Mouse (Mus musculus) MEL (cell line): ENCODE measurements around the gene Tbc1d9. TPM values are rescaled to one million over a fixed set of nuclear protein-coding genes. Genes with fewer than 3 reads are reported as not detected.

ENCODE experiments used
- DNase-seq: peaks from one replicate; pipeline ENCODE4 v3.0.0; 2011; ENCODE audit warnings: low read depth, low spot score
- H3K27ac ChIP-seq: 2 replicates; pipeline ENCODE4 v1.5.1; 2012; ENCODE audit warnings: low read depth, mild to moderate bottlenecking, control low read depth, low read length, moderate library complexity; ENCODE audit not compliant: control insufficient read depth
- H3K27me3 ChIP-seq, 2 experiments: fragments of 150-350 bp in 1 of 2; sonication (generic) in 1 of 2; 2 replicates each; pipeline ENCODE4 v1.6.1; 2012; ENCODE audit warnings: low read length in 2 of 2, mild to moderate bottlenecking in 2 of 2, improper control_type of control experiment in 1 of 2, moderate library complexity in 1 of 2; ENCODE audit not compliant: insufficient read depth in 2 of 2, control insufficient read depth in 1 of 2
- H3K36me3 ChIP-seq, 2 experiments: 2 replicates each; pipeline ENCODE4 v1.6.1; 2012 to 2014; ENCODE audit warnings: low read length in 2 of 2, improper control_type of control experiment in 1 of 2, inconsistent platforms in 1 of 2, mild to moderate bottlenecking in 1 of 2; ENCODE audit not compliant: insufficient read depth in 2 of 2, control insufficient read depth in 1 of 2
- H3K4me1 ChIP-seq, 2 experiments: fragments of 150-350 bp in 1 of 2; sonication (generic) in 1 of 2; 2 replicates each; pipeline ENCODE4 v1.6.1; 2012; ENCODE audit warnings: low read length in 2 of 2, improper control_type of control experiment in 1 of 2, mild to moderate bottlenecking in 1 of 2; ENCODE audit not compliant: insufficient read depth in 2 of 2, control insufficient read depth in 1 of 2
- H3K4me3 ChIP-seq, 2 experiments: fragments of 150-350 bp in 1 of 2; sonication (generic) in 1 of 2; 2 replicates each; pipeline ENCODE4 v1.5.1; 2012; ENCODE audit warnings: low read depth in 2 of 2, low read length in 2 of 2, mild to moderate bottlenecking in 2 of 2, moderate library complexity in 2 of 2, control low read depth in 1 of 2, improper control_type of control experiment in 1 of 2; ENCODE audit not compliant: control insufficient read depth in 1 of 2, insufficient read depth in 1 of 2
- H3K79me2 ChIP-seq: 2 replicates; pipeline ENCODE4 v1.6.1; 2012; ENCODE audit warnings: mild to moderate bottlenecking, low read length, moderate library complexity; ENCODE audit not compliant: control insufficient read depth, poor library complexity, insufficient read depth
- H3K9ac ChIP-seq: 2 replicates; pipeline ENCODE4 v1.6.1; 2012; ENCODE audit warnings: low read depth, mild to moderate bottlenecking, control low read depth, low read length, moderate library complexity; ENCODE audit not compliant: control insufficient read depth, poor library complexity, severe bottlenecking
- H3K9me3 ChIP-seq: fragments of 150-350 bp; sonication (generic); replicated peaks from 2 replicates; pipeline ENCODE4 v1.6.1; 2012; ENCODE audit warnings: mild to moderate bottlenecking, low read length, improper control_type of control experiment, moderate library complexity; ENCODE audit not compliant: insufficient read depth
- CTCF ChIP-seq, 3 experiments: IDR thresholded peaks in 2 of 3; conservative IDR thresholded peaks in 1 of 3; 2 replicates each; pipeline ENCODE4 v1.5.1; 2011 to 2012; ENCODE audit warnings: low read length in 3 of 3, low read depth in 2 of 3, mild to moderate bottlenecking in 2 of 3, improper control_type of control experiment in 1 of 3, inconsistent platforms in 1 of 3, mixed read lengths in 1 of 3, moderate library complexity in 1 of 3; ENCODE audit not compliant: control insufficient read depth in 1 of 3, insufficient read depth in 1 of 3, poor library complexity in 1 of 3, severe bottlenecking in 1 of 3
- E2F4 ChIP-seq: IDR thresholded peaks from 2 replicates; pipeline ENCODE4 v1.6.1; 2011; ENCODE audit warnings: low read depth, low read length, improper control_type of control experiment, borderline replicate concordance
- GABPA ChIP-seq: IDR thresholded peaks from 2 replicates; pipeline ENCODE4 v1.6.1; 2012; ENCODE audit warnings: low read depth, mild to moderate bottlenecking, inconsistent platforms, low read length, improper control_type of control experiment, moderate library complexity
- JUND ChIP-seq: IDR thresholded peaks from 2 replicates; pipeline ENCODE4 v1.6.1; 2011; ENCODE audit warnings: low read depth, mild to moderate bottlenecking, improper control_type of control experiment, low read length
- KAT2A ChIP-seq: conservative IDR thresholded peaks from 2 replicates; pipeline ENCODE4 v1.6.1; 2012; ENCODE audit warnings: low read depth, low read length, improper control_type of control experiment, inconsistent platforms
- MAX ChIP-seq: IDR thresholded peaks from 2 replicates; pipeline ENCODE4 v1.6.1; 2011; ENCODE audit warnings: low read length, improper control_type of control experiment
- MAZ ChIP-seq: IDR thresholded peaks from 2 replicates; pipeline ENCODE4 v1.6.1; 2012; ENCODE audit warnings: low read depth, mild to moderate bottlenecking, inconsistent platforms, low read length, improper control_type of control experiment
- MXI1 ChIP-seq: IDR thresholded peaks from 2 replicates; pipeline ENCODE4 v1.6.1; 2011; ENCODE audit warnings: mild to moderate bottlenecking, low read depth, low read length, improper control_type of control experiment
- NELFE ChIP-seq: IDR thresholded peaks from 2 replicates; pipeline ENCODE4 v1.6.1; 2011; ENCODE audit warnings: low read depth, low read length, improper control_type of control experiment
- NRF1 ChIP-seq: IDR thresholded peaks from 2 replicates; pipeline ENCODE4 v1.6.1; 2014; ENCODE audit warnings: low read depth, mild to moderate bottlenecking, inconsistent platforms, low read length, improper control_type of control experiment, moderate library complexity; ENCODE audit not compliant: poor library complexity, insufficient read depth, severe bottlenecking
- POLR2A ChIP-seq, 2 experiments: IDR thresholded peaks; 2 replicates each; pipeline ENCODE4 v1.6.1; 2011 to 2012; ENCODE audit warnings: low read length in 2 of 2, mild to moderate bottlenecking in 2 of 2, control low read depth in 1 of 2, improper control_type of control experiment in 1 of 2, low read depth in 1 of 2, moderate library complexity in 1 of 2; ENCODE audit not compliant: control insufficient read depth in 1 of 2, insufficient read depth in 1 of 2, poor library complexity in 1 of 2
- POLR2AphosphoS2 ChIP-seq: IDR thresholded peaks from 2 replicates; pipeline ENCODE4 v1.6.1; 2011; ENCODE audit warnings: low read length, improper control_type of control experiment
- POLR2AphosphoS5 ChIP-seq: IDR thresholded peaks from 2 replicates; pipeline ENCODE4 v1.6.1; 2012; ENCODE audit warnings: low read depth, borderline replicate concordance, mild to moderate bottlenecking, inconsistent platforms, low read length, moderate library complexity, mixed read lengths
- RCOR1 ChIP-seq: IDR thresholded peaks from 2 replicates; pipeline ENCODE4 v1.6.1; 2012; ENCODE audit warnings: low read depth, mild to moderate bottlenecking, inconsistent platforms, low read length, improper control_type of control experiment
- SIN3A ChIP-seq: IDR thresholded peaks from 2 replicates; pipeline ENCODE4 v1.6.1; 2012; ENCODE audit warnings: low read length, improper control_type of control experiment, inconsistent platforms
- SMC3 ChIP-seq: IDR thresholded peaks from 2 replicates; pipeline ENCODE4 v1.6.1; 2011; ENCODE audit warnings: low read depth, low read length, improper control_type of control experiment
- TAL1 ChIP-seq: IDR thresholded peaks from 2 replicates; pipeline ENCODE4 v1.6.1; 2012; ENCODE audit warnings: mild to moderate bottlenecking, inconsistent platforms, low read length, moderate library complexity, mixed read lengths
- TBP ChIP-seq: IDR thresholded peaks from 2 replicates; pipeline ENCODE4 v1.8.0; 2011; ENCODE audit warnings: low read depth, low read length, improper control_type of control experiment
- TCF12 ChIP-seq: IDR thresholded peaks from 2 replicates; pipeline ENCODE4 v1.6.1; 2014; ENCODE audit warnings: low read depth, mild to moderate bottlenecking, inconsistent platforms, low read length, improper control_type of control experiment, moderate library complexity
- UBTF ChIP-seq: IDR thresholded peaks from 2 replicates; pipeline ENCODE4 v1.6.1; 2012; ENCODE audit warnings: low read depth, mild to moderate bottlenecking, inconsistent platforms, low read length, improper control_type of control experiment, moderate library complexity, borderline replicate concordance; ENCODE audit not compliant: insufficient read depth
- USF1 ChIP-seq: IDR thresholded peaks from 2 replicates; pipeline ENCODE4 v1.6.1; 2014; ENCODE audit warnings: low read depth, mild to moderate bottlenecking, inconsistent platforms, low read length, improper control_type of control experiment, moderate library complexity
- ZKSCAN1 ChIP-seq: IDR thresholded peaks from 2 replicates; pipeline ENCODE4 v1.6.1; 2012; ENCODE audit warnings: low read depth, mild to moderate bottlenecking, inconsistent platforms, low read length, improper control_type of control experiment, moderate library complexity
- ZMIZ1 ChIP-seq: IDR thresholded peaks from 2 replicates; pipeline ENCODE4 v1.6.1; 2012; ENCODE audit warnings: low read depth, mild to moderate bottlenecking, inconsistent platforms, low read length, improper control_type of control experiment, moderate library complexity
- polyA plus RNA-seq, 2 experiments: library from polyadenylated mRNA; stranded (reverse) in 1 of 2; unstranded in 1 of 2; fragments of >175 nt in 1 of 2; fragments of >200 nt in 1 of 2; gene quantifications; 2 replicates each; pipeline versions ENCODE4 v1.2.1 to v1.2.4; 2012; ENCODE audit warnings: low replicate concordance in 2 of 2, low read depth in 1 of 2; ENCODE audit not compliant: insufficient read length in 2 of 2, insufficient read depth in 1 of 2, missing spikeins in 1 of 2
- total RNA-seq: library from RNA; depleted of rRNA; stranded (reverse); fragments of 300-350 nt; gene quantifications from 2 replicates; pipeline ENCODE4 v1.2.3, GENCODE M21; 2012

The Tbc1d9 gene
- total and polyA plus RNA-seq, 3 experiments = not detected

- Histone ChIP-seq H3K79me2 (no peaks in the 10 kb centered on the region), H3K4me1 (no peaks in the 10 kb centered on the region)
- no peak for TF ChIP-seq E2F4
- no peak for TF ChIP-seq POLR2AphosphoS2
- no peak for TF ChIP-seq TBP
- no peak for TF ChIP-seq MAZ
- no peak for TF ChIP-seq CTCF (IDR thresholded peaks at IDR 0.05 in 2 of 3, conservative IDR thresholded peaks at IDR 0.05 in 1 of 3; ENCODE audit: control insufficient read depth in 1 of 3, insufficient read depth in 1 of 3, low read depth in 2 of 3, low read length in 3 of 3, poor library complexity in 1 of 3, severe bottlenecking in 1 of 3)
- TF ChIP-seq, all 39 proteins: peak for 0
- H3K9me3 ChIP-seq = no peaks in the 10 kb centered on the region
- DNase-seq = no peak
- no peaks in the 10 kb centered on the region for H3K27me3 ChIP-seq
- no peak overlapping the region for H3K27ac ChIP-seq
- no peaks in the 10 kb centered on the region for H3K36me3 ChIP-seq
- H3K9ac ChIP-seq = no peak overlapping the region
- no peak overlapping the region for H3K4me3 ChIP-seq
Measured at GRCm38 (mm10) chr8:83274470-83274869, 109.3 kb downstream of the Tbc1d9 start.

DNA sequence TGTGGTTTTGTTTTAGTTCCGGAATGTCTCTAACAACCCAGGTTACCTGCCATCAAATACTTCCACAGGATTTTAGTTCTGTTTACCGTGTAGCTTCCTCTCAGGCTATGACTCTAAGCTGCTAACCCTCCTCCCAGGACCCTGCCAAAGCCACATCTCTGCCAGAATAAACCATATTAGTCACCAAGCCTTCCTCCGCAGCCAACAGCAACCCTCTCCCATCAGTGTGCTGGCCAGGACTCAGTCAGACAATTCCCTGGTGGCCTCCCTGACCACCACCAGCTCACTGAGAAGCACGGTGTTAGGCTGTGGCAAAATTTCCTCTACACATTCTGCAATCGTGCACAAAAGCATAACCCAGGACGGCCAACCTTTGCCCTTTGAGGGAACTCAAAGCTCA, 113.3 kb downstream of the Tbc1d9 start:
- Histone ChIP-seq H3K4me1 (no peaks in the 10 kb centered on the region), H3K4me3 (no peak overlapping the region), H3K9ac (no peak overlapping the region), H3K79me2 (no peaks in the 10 kb centered on the region), H3K36me3 (no peaks in the 10 kb centered on the region), H3K27ac (no peak overlapping the region), H3K9me3 (no peaks in the 10 kb centered on the region), H3K27me3 (no peaks in the 10 kb centered on the region; a peak in 1 of 4 replicates)
- no peak for DNase-seq
- TF ChIP-seq USF1 = no peak
- TF ChIP-seq TAL1 = no peak
- TF ChIP-seq NRF1 = no peak
- TF ChIP-seq ZMIZ1 = no peak
- no peak for TF ChIP-seq JUND
- TF ChIP-seq MAX = no peak
- TF ChIP-seq SMC3 = no peak
- no peak for TF ChIP-seq MAZ
- no peak for TF ChIP-seq MXI1
- no peak for TF ChIP-seq POLR2A (IDR thresholded peaks at IDR 0.05; ENCODE audit: control insufficient read depth in 1 of 2, insufficient read depth in 1 of 2, low read depth in 1 of 2, low read length in 2 of 2, poor library complexity in 1 of 2)
- no peak for TF ChIP-seq TCF12
- TF ChIP-seq POLR2AphosphoS5 = no peak
- no peak for TF ChIP-seq KAT2A
- TF ChIP-seq UBTF = no peak
- TF ChIP-seq SIN3A = no peak
- no peak for TF ChIP-seq GABPA
- no peak for TF ChIP-seq RCOR1
- no peak for TF ChIP-seq NELFE
- TF ChIP-seq ZKSCAN1 = no peak
- TF ChIP-seq TBP = no peak
